Mouse (Mus musculus): ENCODE measurements around the gene Cgrrf1. TPM values are rescaled to one million over a fixed set of nuclear protein-coding genes. Genes with fewer than 3 reads are reported as not detected.
A peak's percentile ranks its signal among the peaks of the same experiment; 100 is the strongest.

Cgrrf1 gene
- total RNA-seq, 1 experiment, result 6.6 TPM

GRCm38 (mm10) chr14:46885429-46885755, 53.5 kb downstream of the Cgrrf1 start:
- H3K4me3 ChIP-seq (ENCODE audit: insufficient read depth in 1 of 2, low read depth in 1 of 2, low read length in 2 of 2, poor library complexity in 1 of 2, severe bottlenecking in 1 of 2), result peak overlapping the region; percentile 61 to 85; a peak in 3 of 4 replicates
- H3K27ac ChIP-seq (ENCODE audit: insufficient read depth, low read depth, low read length, poor library complexity, severe bottlenecking), result no peak overlapping the region
- DNase-seq (ENCODE audit: low read depth, low spot score), result no peak
- H3K36me3 ChIP-seq (ENCODE audit: control insufficient read depth, insufficient read depth, low read length, poor library complexity, severe bottlenecking), result no peaks in the 10 kb centered on the region
- peaks cover 0 to 5% of the 10 kb centered on the region in 2 experiments; a peak in 1 of 4 replicates for H3K4me1 ChIP-seq (ENCODE audit: control insufficient read depth in 2 of 2, insufficient read depth in 2 of 2, low read length in 2 of 2, poor library complexity in 1 of 2)
- H3K9ac ChIP-seq (ENCODE audit: insufficient read depth, low read depth, low read length, poor library complexity, severe bottlenecking), result no peak overlapping the region
- no peaks in the 10 kb centered on the region for H3K9me3 ChIP-seq (ENCODE audit: control insufficient read depth, insufficient read depth, low read depth, low read length)
- in situ Hi-C loops (cut with MboI; ENCODE audit: low sequenced_read_pairs in 2 of 2, unreplicated experiment in 2 of 2), result no loop called here
- TF ChIP-seq MAFK (IDR thresholded peaks at IDR 0.05; ENCODE audit: insufficient read depth, low read depth, low read length) (no peak), CHD2 (IDR thresholded peaks at IDR 0.05; ENCODE audit: low read depth, low read length) (no peak), ZNF384 (IDR thresholded peaks at IDR 0.05; ENCODE audit: low read depth, low read length) (no peak), HCFC1 (IDR thresholded peaks at IDR 0.05; ENCODE audit: borderline replicate concordance, insufficient read depth, low read length) (no peak), ZC3H11A (IDR thresholded peaks at IDR 0.05; ENCODE audit: borderline replicate concordance, low read depth, low read length) (no peak)

- Histone ChIP-seq H3K9me3 (ENCODE audit: control insufficient read depth, insufficient read depth, low read depth, low read length) (no peaks in the 10 kb centered on the region), H3K36me3 (ENCODE audit: control insufficient read depth, insufficient read depth, low read length, poor library complexity, severe bottlenecking) (no peaks in the 10 kb centered on the region), H3K27ac (ENCODE audit: insufficient read depth, low read depth, low read length, poor library complexity, severe bottlenecking) (no peak overlapping the region), H3K4me1 (ENCODE audit: control insufficient read depth in 2 of 2, insufficient read depth in 2 of 2, low read length in 2 of 2, poor library complexity in 1 of 2) (peaks cover 0 to 5% of the 10 kb centered on the region in 2 experiments; a peak in 1 of 4 replicates), H3K4me3 (ENCODE audit: insufficient read depth in 1 of 2, low read depth in 1 of 2, low read length in 2 of 2, poor library complexity in 1 of 2, severe bottlenecking in 1 of 2) (no peak overlapping the region), H3K9ac (ENCODE audit: insufficient read depth, low read depth, low read length, poor library complexity, severe bottlenecking) (no peak overlapping the region)
- no peak for TF ChIP-seq CHD2 (IDR thresholded peaks at IDR 0.05; ENCODE audit: low read depth, low read length)
- no peak for TF ChIP-seq MAFK (IDR thresholded peaks at IDR 0.05; ENCODE audit: insufficient read depth, low read depth, low read length)
- no peak for TF ChIP-seq ZNF384 (IDR thresholded peaks at IDR 0.05; ENCODE audit: low read depth, low read length)
- no peak for DNase-seq (ENCODE audit: low read depth, low spot score)
- in situ Hi-C loops (cut with MboI; ENCODE audit: low sequenced_read_pairs in 2 of 2, unreplicated experiment in 2 of 2), result no loop called here
Measured at GRCm38 (mm10) chr14:46885891-46886301, 54.0 kb downstream of the Cgrrf1 start.

- TF ChIP-seq ZC3H11A (IDR thresholded peaks at IDR 0.05; ENCODE audit: borderline replicate concordance, low read depth, low read length) (no peak), CHD2 (IDR thresholded peaks at IDR 0.05; ENCODE audit: low read depth, low read length) (no peak)
- Histone ChIP-seq H3K4me1 (ENCODE audit: control insufficient read depth in 2 of 2, insufficient read depth in 2 of 2, low read length in 2 of 2, poor library complexity in 1 of 2) (peaks cover 0 to 1% of the 10 kb centered on the region in 2 experiments; a peak in 1 of 4 replicates), H3K9ac (ENCODE audit: insufficient read depth, low read depth, low read length, poor library complexity, severe bottlenecking) (no peak overlapping the region), H3K36me3 (ENCODE audit: control insufficient read depth, insufficient read depth, low read length, poor library complexity, severe bottlenecking) (no peaks in the 10 kb centered on the region), H3K9me3 (ENCODE audit: control insufficient read depth, insufficient read depth, low read depth, low read length) (no peaks in the 10 kb centered on the region), H3K4me3 (ENCODE audit: insufficient read depth in 1 of 2, low read depth in 1 of 2, low read length in 2 of 2, poor library complexity in 1 of 2, severe bottlenecking in 1 of 2) (no peak overlapping the region), H3K27ac (ENCODE audit: insufficient read depth, low read depth, low read length, poor library complexity, severe bottlenecking) (no peak overlapping the region)
- no peak for DNase-seq (ENCODE audit: low read depth, low spot score)
- in situ Hi-C loops (cut with MboI; ENCODE audit: low sequenced_read_pairs in 2 of 2, unreplicated experiment in 2 of 2), result no loop called here
Measured at GRCm38 (mm10) chr14:46889096-46889495, 57.2 kb downstream of the Cgrrf1 start.

DNA sequence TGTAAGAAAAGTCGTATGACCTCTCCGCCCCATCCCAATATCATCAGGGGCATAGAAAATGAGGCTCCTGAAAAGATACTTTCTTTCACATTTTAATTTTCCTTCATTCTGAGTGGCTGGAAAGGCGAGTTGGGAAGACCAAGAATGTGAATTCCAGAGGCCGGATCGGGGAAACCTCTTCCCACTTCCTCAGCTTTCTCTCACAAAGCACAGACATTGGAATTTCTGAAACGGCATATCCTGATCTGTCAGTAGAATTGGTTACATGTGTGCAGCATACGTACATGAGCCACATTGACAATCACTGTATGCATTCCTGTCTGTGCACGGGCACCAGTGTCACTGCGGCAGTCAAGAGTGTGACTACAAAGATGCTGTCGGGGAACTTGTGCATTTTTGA, 62.0 kb downstream of the Cgrrf1 start:
- Histone ChIP-seq H3K9ac (ENCODE audit: insufficient read depth, low read depth, low read length, poor library complexity, severe bottlenecking) (no peak overlapping the region), H3K4me1 (ENCODE audit: control insufficient read depth in 2 of 2, insufficient read depth in 2 of 2, low read length in 2 of 2, poor library complexity in 1 of 2) (no peaks in the 10 kb centered on the region), H3K9me3 (ENCODE audit: control insufficient read depth, insufficient read depth, low read depth, low read length) (no peaks in the 10 kb centered on the region), H3K4me3 (ENCODE audit: insufficient read depth in 1 of 2, low read depth in 1 of 2, low read length in 2 of 2, poor library complexity in 1 of 2, severe bottlenecking in 1 of 2) (no peak overlapping the region), H3K27ac (ENCODE audit: insufficient read depth, low read depth, low read length, poor library complexity, severe bottlenecking) (no peak overlapping the region), H3K36me3 (ENCODE audit: control insufficient read depth, insufficient read depth, low read length, poor library complexity, severe bottlenecking) (no peaks in the 10 kb centered on the region)
- no peak for DNase-seq (ENCODE audit: low read depth, low spot score)
- in situ Hi-C loops (cut with MboI; ENCODE audit: low sequenced_read_pairs in 2 of 2, unreplicated experiment in 2 of 2), result no loop called here
- TF ChIP-seq MAFK (IDR thresholded peaks at IDR 0.05; ENCODE audit: insufficient read depth, low read depth, low read length), result no peak
- no peak for TF ChIP-seq ZC3H11A (IDR thresholded peaks at IDR 0.05; ENCODE audit: borderline replicate concordance, low read depth, low read length)

DNA sequence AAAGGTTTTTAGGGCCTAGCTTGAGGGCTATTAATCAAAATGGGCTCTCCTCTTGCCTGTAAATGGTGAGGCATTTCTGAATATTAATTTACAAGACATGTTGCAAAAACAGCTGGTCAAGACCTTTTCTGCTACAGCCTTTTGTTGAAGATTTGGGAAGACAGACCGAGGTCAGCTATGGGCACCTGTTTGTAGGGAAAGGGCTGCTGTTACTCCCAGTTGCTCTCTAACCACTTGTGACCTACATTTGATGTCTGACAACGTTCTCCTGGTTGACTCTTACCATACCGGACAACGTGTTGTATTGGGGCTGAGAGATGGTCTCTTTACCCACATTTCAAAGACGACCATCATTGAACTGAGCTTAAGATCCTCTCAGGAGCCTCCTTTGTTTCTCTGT, 66.0 kb downstream of the Cgrrf1 start:
- TF ChIP-seq HCFC1 (IDR thresholded peaks at IDR 0.05; ENCODE audit: borderline replicate concordance, insufficient read depth, low read length), result no peak
- TF ChIP-seq MAFK (IDR thresholded peaks at IDR 0.05; ENCODE audit: insufficient read depth, low read depth, low read length), result no peak
- TF ChIP-seq CHD2 (IDR thresholded peaks at IDR 0.05; ENCODE audit: low read depth, low read length), result no peak
- no peak for TF ChIP-seq ZC3H11A (IDR thresholded peaks at IDR 0.05; ENCODE audit: borderline replicate concordance, low read depth, low read length)
- no peak for TF ChIP-seq ZNF384 (IDR thresholded peaks at IDR 0.05; ENCODE audit: low read depth, low read length)
- in situ Hi-C loops (cut with MboI; ENCODE audit: low sequenced_read_pairs in 2 of 2, unreplicated experiment in 2 of 2), result no loop called here
- Histone ChIP-seq H3K36me3 (ENCODE audit: control insufficient read depth, insufficient read depth, low read length, poor library complexity, severe bottlenecking) (no peaks in the 10 kb centered on the region), H3K4me1 (ENCODE audit: control insufficient read depth in 2 of 2, insufficient read depth in 2 of 2, low read length in 2 of 2, poor library complexity in 1 of 2) (no peaks in the 10 kb centered on the region), H3K9ac (ENCODE audit: insufficient read depth, low read depth, low read length, poor library complexity, severe bottlenecking) (no peak overlapping the region), H3K4me3 (ENCODE audit: insufficient read depth in 1 of 2, low read depth in 1 of 2, low read length in 2 of 2, poor library complexity in 1 of 2, severe bottlenecking in 1 of 2) (no peak overlapping the region), H3K27ac (ENCODE audit: insufficient read depth, low read depth, low read length, poor library complexity, severe bottlenecking) (no peak overlapping the region), H3K9me3 (ENCODE audit: control insufficient read depth, insufficient read depth, low read depth, low read length) (no peaks in the 10 kb centered on the region)
- DNase-seq (ENCODE audit: low read depth, low spot score), result no peak
